Comparison of ENCODE assay signal across 7 mouse cellular contexts in genomic region chr7:128672408-128673010, GRCm38 (mm10).
DNase-seq lines count a peak whose midpoint lies in the region; ATAC-seq and TF ChIP-seq lines count a peak whose summit lies in the region.

No protein-coding gene starts in this region.

- H3K4me1 ChIP-seq in MEL (ENCODE audit: control insufficient read depth in 1 of 2, insufficient read depth in 2 of 2, low read length in 2 of 2) = peaks cover 4 to 17% of the 10 kb centered on the region in 2 experiments; a peak in 2 of 4 replicates
- H3K4me1 ChIP-seq in heart, postnatal 0 days (ENCODE audit: control insufficient read depth, insufficient read depth) = peaks cover 8% of the 10 kb centered on the region
- peaks cover 51% of the 10 kb centered on the region for H3K4me1 ChIP-seq in liver, embryonic 12.5 days

- H3K9me3 ChIP-seq in MEL (replicated peaks; ENCODE audit: insufficient read depth, low read length) = no peaks in the 10 kb centered on the region
- H3K9me3 ChIP-seq in heart, postnatal 0 days (replicated peaks; ENCODE audit: control insufficient read depth, low read length) = no peaks in the 10 kb centered on the region
- no peaks in the 10 kb centered on the region for H3K9me3 ChIP-seq in liver, embryonic 12.5 days (replicated peaks)

- TF ChIP-seq EP300 in MEL (IDR thresholded peaks at IDR 0.05; ENCODE audit: low read depth in 1 of 2, low read length in 2 of 2) = peak; percentile 83 to 87
- TF ChIP-seq EP300 in heart, postnatal 0 days (IDR thresholded peaks at IDR 0.05; ENCODE audit: low read depth) = no peak

- no peak for TF ChIP-seq POLR2A in MEL (IDR thresholded peaks at IDR 0.05; ENCODE audit: control insufficient read depth in 1 of 2, insufficient read depth in 1 of 2, low read depth in 1 of 2, low read length in 2 of 2, poor library complexity in 1 of 2)

- peaks cover 0 to 17% of the 10 kb centered on the region in 2 experiments; a peak in 2 of 4 replicates for H3K36me3 ChIP-seq in MEL (ENCODE audit: control insufficient read depth in 1 of 2, insufficient read depth in 2 of 2, low read length in 2 of 2)
- H3K36me3 ChIP-seq in heart, postnatal 0 days (replicated peaks; ENCODE audit: control insufficient read depth, insufficient read depth, low read length) = peaks cover 19% of the 10 kb centered on the region
- H3K36me3 ChIP-seq in liver, embryonic 12.5 days = peaks cover 29% of the 10 kb centered on the region

- TF ChIP-seq CTCF in MEL (IDR thresholded peaks at IDR 0.05 in 2 of 3, conservative IDR thresholded peaks at IDR 0.05 in 1 of 3; ENCODE audit: control insufficient read depth in 1 of 3, insufficient read depth in 1 of 3, low read depth in 2 of 3, low read length in 3 of 3, poor library complexity in 1 of 3, severe bottlenecking in 1 of 3) = no peak
- TF ChIP-seq CTCF in heart, postnatal 0 days (IDR thresholded peaks at IDR 0.05; ENCODE audit: low read depth) = no peak

- H3K4me3 ChIP-seq in MEL (ENCODE audit: control insufficient read depth in 1 of 2, insufficient read depth in 1 of 2, low read depth in 2 of 2, low read length in 2 of 2) = peak overlapping the region; percentile 10 to 41
- peak overlapping the region; percentile 1; the same call in 1 of the 2 replicates for H3K4me3 ChIP-seq in heart, postnatal 0 days (ENCODE audit: low read depth, low read length)
- H3K4me3 ChIP-seq in liver, embryonic 12.5 days = peak overlapping the region; percentile 42

- peak; percentile 62; the same call in 1 of the 2 replicates for ATAC-seq in common myeloid progenitor, adult 5-6 weeks (replicated peaks; ENCODE audit: low read depth, poor library complexity, severe bottlenecking)
- ATAC-seq in heart, postnatal 0 days (ENCODE audit: insufficient read depth, low read depth) = peak; percentile 69
- ATAC-seq in liver, embryonic 12.5 days = peak; percentile 97
- no peak for ATAC-seq in erythroid progenitor cell, adult 5-6 weeks (replicated peaks; ENCODE audit: low FRiP score, poor library complexity, severe bottlenecking)

- 12% methylated on average over 15 of the region's 15 CpGs for WGBS in heart, postnatal 0 days
- WGBS in liver, embryonic 12.5 days (ENCODE audit: insufficient replicate concordance) = 5% methylated on average over 15 of the region's 15 CpGs

- peak overlapping the region; percentile 50 for H3K4me2 ChIP-seq in heart, postnatal 0 days (ENCODE audit: low read depth, low read length)
- H3K4me2 ChIP-seq in liver, embryonic 12.5 days = peak overlapping the region; percentile 73

- peak; percentile 89 for DNase-seq in MEL (ENCODE audit: low read depth, low spot score)
- peak; percentile 15 for DNase-seq in adipocyte (ENCODE audit: low spot score)
- DNase-seq in heart, postnatal 0 days (ENCODE audit: low spot score) = no peak
- DNase-seq in retina, embryonic 14.5 days (ENCODE audit: low spot score) = peak; percentile 71

- H3K79me2 ChIP-seq in MEL (ENCODE audit: control insufficient read depth, insufficient read depth, low read length, poor library complexity) = no peaks in the 10 kb centered on the region

- peak overlapping the region; percentile 84 for H3K27ac ChIP-seq in MEL (ENCODE audit: control insufficient read depth, low read depth, low read length)
- 0 out of 2 replicates have a peak overlapping the region, but pooled peaks have one; percentile 30 for H3K27ac ChIP-seq in heart, postnatal 0 days (ENCODE audit: low read depth)
- peak overlapping the region; percentile 91 for H3K27ac ChIP-seq in liver, embryonic 12.5 days

- H3K9ac ChIP-seq in MEL (ENCODE audit: control insufficient read depth, low read depth, low read length, poor library complexity, severe bottlenecking) = peak overlapping the region; percentile 44
- no peak overlapping the region for H3K9ac ChIP-seq in heart, postnatal 0 days (replicated peaks; ENCODE audit: low read depth, low read length)
- peak overlapping the region; percentile 56 for H3K9ac ChIP-seq in liver, embryonic 12.5 days

- no peak for TF ChIP-seq RAD21 in MEL (IDR thresholded peaks at IDR 0.05; ENCODE audit: low read depth, low read length)

- H3K27me3 ChIP-seq in MEL (ENCODE audit: control insufficient read depth in 1 of 2, insufficient read depth in 2 of 2, low read length in 2 of 2) = no peaks in the 10 kb centered on the region
- no peaks in the 10 kb centered on the region for H3K27me3 ChIP-seq in heart, postnatal 0 days (ENCODE audit: control insufficient read depth, insufficient read depth, low read length)
- H3K27me3 ChIP-seq in liver, embryonic 12.5 days (replicated peaks) = no peaks in the 10 kb centered on the region

TF ChIP-seq in MEL, 35 proteins besides CTCF, POLR2A, EP300 and RAD21:
- TF ChIP-seq ETS1 (IDR thresholded peaks at IDR 0.05; ENCODE audit: low read depth, low read length) (peak; percentile 89), BHLHE40 (IDR thresholded peaks at IDR 0.05; ENCODE audit: borderline replicate concordance, low read depth, low read length) (peak; percentile 44; the same call in 1 of the 2 replicates), TCF12 (IDR thresholded peaks at IDR 0.05; ENCODE audit: low read depth, low read length) (peak; percentile 82), SIN3A (IDR thresholded peaks at IDR 0.05; ENCODE audit: low read length) (peak; percentile 76), MYB (IDR thresholded peaks at IDR 0.05; ENCODE audit: low read depth, low read length) (no peak), MAFK (IDR thresholded peaks at IDR 0.05; ENCODE audit: borderline replicate concordance, low read depth, low read length) (no peak), USF1 (IDR thresholded peaks at IDR 0.05; ENCODE audit: low read depth, low read length) (peak; percentile 74), ELF1 (IDR thresholded peaks at IDR 0.05; ENCODE audit: low read depth, low read length) (0 out of 2 replicates have a peak, but pooled peaks have one; percentile 27), RCOR1 (IDR thresholded peaks at IDR 0.05; ENCODE audit: low read depth, low read length) (peak; percentile 87; the same call in 1 of the 2 replicates), NELFE (IDR thresholded peaks at IDR 0.05; ENCODE audit: low read depth, low read length) (no peak), GABPA (IDR thresholded peaks at IDR 0.05; ENCODE audit: low read depth, low read length) (no peak), ZNF384 (IDR thresholded peaks at IDR 0.05; ENCODE audit: low read depth, low read length) (no peak), JUND (IDR thresholded peaks at IDR 0.05; ENCODE audit: low read depth, low read length) (peak; percentile 94), MYC (IDR thresholded peaks at IDR 0.05; ENCODE audit: low read depth, low read length) (peak; percentile 79), MAX (IDR thresholded peaks at IDR 0.05; ENCODE audit: low read length) (peak; percentile 58), POLR2AphosphoS2 (IDR thresholded peaks at IDR 0.05; ENCODE audit: low read length) (no peak), ZMIZ1 (IDR thresholded peaks at IDR 0.05; ENCODE audit: low read depth, low read length) (no peak), HCFC1 (IDR thresholded peaks at IDR 0.05; ENCODE audit: low read depth, low read length) (0 out of 2 replicates have a peak, but pooled peaks have one; percentile 34), MXI1 (IDR thresholded peaks at IDR 0.05; ENCODE audit: low read depth, low read length) (peak; percentile 51), TAL1 (IDR thresholded peaks at IDR 0.05; ENCODE audit: low read length) (peak; percentile 69), GATA1 (IDR thresholded peaks at IDR 0.05; ENCODE audit: low read depth, low read length) (peak; percentile 89)
TF ChIP-seq in MEL: peak in this region for 14.

Comparison
In these comparisons a context has a peak if more than half of its experiments do, and no peak if none do; other contexts are left out.
1. H3K27ac ChIP-seq: peak in every context shown above with its lines; median percentile 91 in liver, embryonic 12.5 days; 84 in MEL; 30 in heart, postnatal 0 days.